Mouse (Mus musculus) heart, adult 9 months (tissue): Measurements from ENCODE around the gene Pank4.

ENCODE experiments used
- DNase-seq, 2 experiments: peaks; one replicate each; pipeline ENCODE4 v3.0.0; 2022; ENCODE audit warnings: low spot score in 2 of 2

The Pank4 gene

GRCm38 (mm10) chr4:155012788-155013187 lies 48.9 kb downstream of the Pank4 start:
- DNase-seq, result peak; percentile 14 to 30

GRCm38 (mm10) chr4:155014244-155014643 lies 50.3 kb downstream of the Pank4 start:
- no peak for DNase-seq

- DNase-seq, result no peak
These were observed 50.9 kb downstream of the Pank4 start for GRCm38 (mm10) chr4:155014791-155015190.

- DNase-seq, result no peak
These were observed 51.6 kb downstream of the Pank4 start for GRCm38 (mm10) chr4:155015550-155015949.

GRCm38 (mm10) chr4:155016807-155017206 lies 52.9 kb downstream of the Pank4 start:
- DNase-seq, result no peak

GRCm38 (mm10) chr4:155017253-155017878 lies 53.4 kb downstream of the Pank4 start:
- DNase-seq, result no peak

- DNase-seq, result no peak
These were observed 54.1 kb downstream of the Pank4 start for GRCm38 (mm10) chr4:155018066-155018465.

GRCm38 (mm10) chr4:155018601-155019335 lies 54.8 kb downstream of the Pank4 start:
- no peak for DNase-seq

- no peak for DNase-seq
These were observed 55.5 kb downstream of the Pank4 start for GRCm38 (mm10) chr4:155019336-155019847.

- DNase-seq, result no peak
These were observed 56.2 kb downstream of the Pank4 start for GRCm38 (mm10) chr4:155020141-155020540.

- no peak for DNase-seq
These were observed 56.9 kb downstream of the Pank4 start for GRCm38 (mm10) chr4:155020813-155021212.

- no peak for DNase-seq
These were observed 58.4 kb downstream of the Pank4 start for GRCm38 (mm10) chr4:155022228-155022855.

GRCm38 (mm10) chr4:155024170-155025010 lies 60.5 kb downstream of the Pank4 start:
- no peak for DNase-seq
